In the genomic region with DNA sequence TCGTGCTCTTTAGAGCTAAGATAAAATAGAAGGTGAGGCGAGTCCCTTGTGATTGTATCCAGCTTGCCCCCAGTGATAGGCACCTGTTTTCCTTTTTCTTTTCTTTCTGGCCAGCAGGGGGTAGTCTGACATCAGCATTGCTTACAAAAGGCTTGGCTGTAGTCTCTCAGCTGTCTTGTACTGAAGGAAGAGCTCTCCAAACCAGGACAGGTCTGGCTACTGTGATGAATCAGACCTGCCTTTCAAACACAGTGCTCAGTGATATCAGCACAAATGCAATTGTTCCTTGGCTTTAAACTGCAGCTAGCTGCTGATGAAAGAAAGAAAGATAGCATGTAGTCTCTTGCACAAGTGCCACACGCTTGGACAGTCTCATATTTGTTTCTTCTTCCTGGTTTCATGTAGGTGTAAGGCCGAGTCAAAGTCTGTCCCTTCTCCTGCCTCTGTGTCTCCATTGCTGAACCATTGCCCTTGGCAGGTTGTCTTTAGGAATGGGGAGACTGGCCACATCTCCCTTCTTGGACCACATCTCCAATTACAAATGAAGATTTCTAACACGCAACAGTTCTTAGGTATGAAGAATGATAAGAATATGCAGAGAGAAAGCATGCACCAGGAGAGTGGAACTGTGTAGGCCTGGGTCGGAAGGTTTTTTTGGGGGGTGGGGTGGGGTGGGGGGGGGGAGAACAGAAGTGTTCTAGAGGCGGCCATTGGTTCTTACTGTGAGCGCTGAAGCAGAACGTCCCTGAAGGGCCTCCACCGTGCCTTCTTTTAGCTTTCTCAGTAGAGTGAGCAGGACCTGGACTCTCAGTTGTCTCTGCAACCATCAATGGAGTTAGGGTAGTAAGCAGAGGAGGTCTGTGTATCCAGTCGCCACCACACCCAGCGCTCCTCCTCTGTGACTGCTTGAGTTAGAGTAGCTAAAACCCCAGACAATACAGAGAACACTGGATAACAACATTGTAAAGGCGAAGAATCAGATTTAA, we compare ENCODE assay signal across 8 mouse cellular contexts.
A peak's percentile ranks its signal among the peaks of the same experiment; 100 is the strongest.
DNase-seq lines count a peak whose midpoint lies in the region; ATAC-seq lines count a peak whose summit lies in the region.
"Had no signal": no experiment of that assay in that cellular context is flagged by ENCODE, and none has a peak within 500 bp of the region (broad histone marks: within the 10 kb centered on the region; RNA-seq: fewer than 3 reads in every experiment).

No protein-coding gene starts in this region.

- no peaks in the 10 kb centered on the region for H3K9me3 ChIP-seq in kidney, embryonic 16.5 days (ENCODE audit: low read length)

- no peak overlapping the region for H3K9ac ChIP-seq in kidney, embryonic 16.5 days (replicated peaks; ENCODE audit: low read length)

- H3K4me3 ChIP-seq in kidney, embryonic 16.5 days (ENCODE audit: low read length): no peak overlapping the region
- H3K4me3 ChIP-seq: erythroblast, embryonic 14.5 days had no signal

- no peak overlapping the region for H3K4me2 ChIP-seq in kidney, embryonic 16.5 days (replicated peaks; ENCODE audit: low read depth, low read length)

- peak; percentile 81; the same call in 1 of the 2 replicates for ATAC-seq in kidney, embryonic 16.5 days (ENCODE audit: low FRiP score, low TSS enrichment)

- 0 out of 2 replicates have a peak, but pooled peaks cover 4% of the 10 kb centered on the region for H3K4me1 ChIP-seq in kidney, embryonic 16.5 days (ENCODE audit: insufficient read depth, low read length)

- peak; percentile 11 for DNase-seq in thymus, postnatal 14 days
- DNase-seq in thymus, postnatal 36 days: no peak
- DNase-seq in adrenal gland, postnatal 36 days: peak; percentile 11 to 45
- peak; percentile 10 to 53 for DNase-seq in frontal cortex, postnatal 14 days (ENCODE audit: low spot score in 2 of 2)
- peak; percentile 3 for DNase-seq in lung, postnatal 14 days
- peak; percentile 40 for DNase-seq in right cerebral cortex, postnatal 25 days

- H3K27me3 ChIP-seq in kidney, embryonic 16.5 days (ENCODE audit: insufficient read depth, low read length): no peaks in the 10 kb centered on the region

- WGBS in kidney, embryonic 16.5 days: 57% methylated on average over 13 of the region's 13 CpGs

- H3K36me3 ChIP-seq in kidney, embryonic 16.5 days (ENCODE audit: insufficient read depth, low read length): no peaks in the 10 kb centered on the region

- no peak overlapping the region for H3K27ac ChIP-seq in kidney, embryonic 16.5 days (ENCODE audit: low read length)

Comparison
In these comparisons a context has a peak if more than half of its experiments do, and no peak if none do; other contexts are left out.
1. DNase-seq: peak in thymus, postnatal 14 days (single experiment), adrenal gland, postnatal 36 days (2 of 2), frontal cortex, postnatal 14 days (2 of 2), lung, postnatal 14 days (single experiment) and right cerebral cortex, postnatal 25 days (single experiment); none in thymus, postnatal 36 days (0 of 2).